Mouse (Mus musculus) layer of hippocampus, postnatal 25 days (tissue): Measurements from ENCODE around the gene Kcns1. TPM values are rescaled to one million over a fixed set of nuclear protein-coding genes. Genes with fewer than 3 reads are reported as not detected.

Experiments
- DNase-seq, 2 experiments: peaks; one replicate each; pipeline ENCODE4 v3.0.0; 2022; ENCODE audit warnings: mixed read lengths in 2 of 2, low spot score in 1 of 2; ENCODE audit errors: extremely low spot score in 1 of 2
- total RNA-seq, 2 experiments: library from RNA; stranded (reverse); gene quantifications; 2 replicates each; pipeline ENCODE4 v1.2.3; 2021

Gene Kcns1
- total RNA-seq, 2 experiments from 2014 or later = 4.4 to 5.0 TPM

DNA sequence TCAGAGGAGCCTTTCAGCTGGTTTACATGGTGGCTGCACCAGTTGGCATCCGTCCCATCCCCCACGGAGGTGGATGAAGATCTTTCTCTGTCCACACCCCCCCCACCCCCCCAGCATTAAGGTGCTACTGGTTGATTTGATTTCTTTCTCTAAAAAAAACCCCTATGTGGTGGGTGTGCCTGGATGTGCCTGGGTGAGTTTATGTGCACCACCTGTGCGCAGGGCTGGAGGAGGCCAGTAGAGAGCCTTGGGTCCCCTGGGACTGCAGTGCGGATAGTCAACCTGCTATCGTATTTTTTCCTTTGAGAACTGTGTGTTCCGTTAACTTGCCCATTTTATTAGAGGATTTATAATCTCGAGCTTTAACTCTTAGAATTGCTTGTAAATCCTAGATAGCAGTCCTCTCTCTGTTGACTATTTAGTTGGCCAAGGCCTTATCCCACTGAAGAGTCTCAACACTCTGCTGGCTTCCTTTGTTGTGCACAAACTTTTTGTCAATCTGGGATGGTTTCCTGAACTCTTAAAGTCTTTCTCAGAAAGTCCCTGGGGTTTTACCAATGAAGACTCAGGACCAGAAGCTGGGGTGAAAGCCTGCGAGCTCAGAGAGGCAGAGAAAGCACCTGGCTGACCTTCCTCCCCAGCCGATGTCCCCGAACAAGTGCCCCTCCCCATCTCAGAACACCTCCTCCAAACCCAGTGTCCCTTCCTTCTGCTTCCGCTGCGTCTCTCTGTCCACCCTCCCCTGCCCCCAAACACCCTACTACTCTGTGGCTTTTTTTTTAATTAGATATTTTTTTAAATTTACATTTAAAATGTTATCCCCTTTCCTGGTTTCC is 42.1 kb downstream of the Kcns1 start:
- DNase-seq = no peak

DNA sequence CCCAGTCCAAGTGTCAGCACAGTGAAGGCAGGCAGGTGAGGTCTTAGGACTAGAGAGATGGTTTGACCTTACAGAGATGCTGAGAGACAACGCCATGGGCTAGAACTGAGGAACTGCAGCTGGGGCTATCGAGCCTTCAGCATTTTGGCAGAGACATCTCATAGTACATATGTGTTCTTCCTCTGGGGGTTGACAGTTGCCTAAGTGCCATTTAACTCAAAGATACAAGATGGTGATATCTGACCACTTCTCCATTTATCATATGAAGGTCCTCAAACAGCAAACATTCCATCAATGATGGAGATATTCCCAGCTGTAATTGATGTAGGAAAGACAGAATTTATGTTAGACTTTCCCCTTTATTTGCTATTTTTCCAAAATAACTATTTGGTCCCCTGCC is 43.6 kb downstream of the Kcns1 start:
- DNase-seq = no peak

DNA sequence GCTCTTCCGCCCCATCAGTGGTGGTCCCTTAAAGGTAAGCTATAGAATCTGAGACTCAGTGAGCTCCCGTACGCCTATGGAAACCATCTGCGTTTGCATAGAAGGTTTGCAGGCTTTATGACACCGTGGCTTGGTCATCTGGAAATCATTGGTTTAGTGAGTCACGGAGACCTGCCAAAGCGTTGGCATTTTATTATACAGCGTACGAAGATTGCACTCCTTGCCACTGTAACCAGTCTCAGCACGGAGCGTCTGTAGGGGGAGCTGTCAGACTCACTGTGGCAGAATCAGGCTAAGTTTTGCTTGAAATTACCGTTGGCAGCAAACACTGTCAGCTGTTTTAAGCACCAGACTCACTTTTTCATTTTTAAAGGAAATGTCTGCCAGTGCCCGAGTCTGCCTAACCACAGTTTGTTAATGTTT is 44.4 kb downstream of the Kcns1 start:
- DNase-seq = peak; percentile 34 to 64

DNA sequence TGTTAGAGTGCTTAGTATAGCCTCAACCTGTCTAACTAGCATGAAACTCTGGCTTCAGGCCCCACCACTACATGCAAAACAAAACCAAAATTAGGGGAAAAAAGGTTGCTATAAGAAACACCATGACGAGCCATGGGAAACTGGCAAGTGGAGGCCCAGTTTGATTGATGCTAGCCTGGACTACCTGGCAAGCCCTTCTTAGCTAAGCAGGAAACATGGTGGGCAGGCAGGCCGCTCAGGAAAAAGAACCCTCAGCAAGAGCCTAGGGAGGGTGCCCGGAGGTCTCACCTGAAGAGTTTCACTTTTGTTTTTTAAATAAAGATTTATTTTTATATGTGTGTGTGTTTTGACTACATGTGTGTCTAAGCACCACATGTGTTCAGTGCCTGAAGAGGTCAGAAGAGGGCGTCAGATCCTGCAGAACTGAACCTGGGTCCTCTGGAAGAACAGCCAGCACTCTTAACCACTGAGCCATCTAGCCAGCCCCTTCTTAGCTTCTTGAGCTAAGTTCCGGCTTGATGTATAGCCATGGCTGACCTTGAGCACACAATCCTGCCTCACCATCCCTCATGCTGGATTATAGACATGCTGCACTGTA is 47.6 kb downstream of the Kcns1 start:
- no peak for DNase-seq

DNA sequence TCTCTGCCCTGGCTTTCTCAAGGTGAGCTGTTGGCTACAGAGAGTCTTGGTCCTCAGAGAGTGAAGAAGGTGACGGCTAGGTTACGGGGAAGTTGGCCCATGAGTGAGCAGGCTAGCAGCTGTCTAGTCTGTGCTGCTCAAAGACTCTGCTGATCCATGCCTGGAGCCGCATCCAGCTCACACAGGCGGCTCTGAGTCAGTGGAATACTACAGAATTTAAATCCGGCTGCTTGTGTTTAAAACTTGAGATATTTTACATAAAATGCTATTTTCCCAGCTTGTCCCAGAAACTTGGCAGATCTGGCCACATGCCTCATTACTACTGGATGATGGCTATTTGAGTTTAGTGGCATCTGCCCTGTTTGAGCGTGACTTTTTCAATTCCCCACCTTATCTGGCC is 51.4 kb downstream of the Kcns1 start:
- no peak for DNase-seq

DNA sequence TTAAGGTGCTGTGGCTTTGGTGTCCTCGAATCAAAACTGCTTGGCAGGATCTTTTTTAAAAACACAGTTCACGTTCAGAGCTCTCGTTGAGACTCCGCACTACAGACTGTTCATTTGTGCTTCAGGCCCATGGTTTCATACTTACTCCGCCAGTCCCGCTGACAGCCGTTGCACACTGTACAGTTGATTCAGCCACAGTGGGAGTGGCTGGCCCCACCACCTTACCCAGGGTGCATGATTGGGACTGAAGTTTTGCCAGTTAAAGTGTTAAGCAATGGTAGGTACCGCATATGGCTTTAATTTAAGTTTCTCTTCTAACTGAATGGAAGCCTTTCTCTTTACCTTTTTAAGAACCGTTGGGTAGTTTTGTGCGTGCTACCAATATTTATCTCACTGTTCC is 55.4 kb downstream of the Kcns1 start:
- DNase-seq = no peak

DNA sequence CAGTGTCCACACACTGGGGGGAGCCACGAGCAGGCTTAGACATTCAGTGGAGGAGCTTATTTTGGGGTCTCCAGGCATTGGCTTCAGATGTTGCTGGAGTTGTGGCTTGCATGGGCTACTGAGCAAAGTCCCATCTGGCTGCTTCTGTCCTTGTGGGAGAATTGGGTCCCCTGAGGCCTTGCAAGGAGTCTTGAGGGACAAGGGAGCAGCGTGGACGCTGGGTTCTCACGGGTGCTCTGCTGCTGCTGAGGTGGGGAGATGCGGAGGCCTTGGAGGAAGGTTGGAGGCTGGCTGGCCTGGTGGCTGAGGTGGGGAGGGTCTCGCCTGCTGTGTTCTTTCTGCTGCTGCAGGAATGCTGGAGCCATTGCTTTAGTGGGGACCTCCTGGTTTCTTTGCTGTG is 56.9 kb downstream of the Kcns1 start:
- DNase-seq = no peak

Other genes starting within 250 kb of the Kcns1 start
- 100 to 1,000 TPM; 506 to 588 TPM for gene Ywhab, start 176.2 kb downstream of the Kcns1 start, total RNA-seq
- 1 to 10 TPM in 1 of 2 experiments, under 1 TPM in 1; 0.32 to 1.3 TPM for gene Pabpc1l, start 145.7 kb downstream of the Kcns1 start, total RNA-seq
- gene Stk4, start 100.8 kb downstream of the Kcns1 start, total RNA-seq = 10 to 100 TPM; 47.8 to 48.6 TPM
- 10 to 100 TPM; 86.8 to 95.2 TPM for gene Tomm34, start 99.9 kb downstream of the Kcns1 start, total RNA-seq
- not detected for gene Wfdc5, start 11.6 kb upstream of the Kcns1 start, total RNA-seq
- gene Wfdc12, start 19.5 kb upstream of the Kcns1 start, total RNA-seq = not detected
- not detected for gene Wfdc15a, start 29.0 kb upstream of the Kcns1 start, total RNA-seq
- gene Wfdc15b, start 50.5 kb upstream of the Kcns1 start, total RNA-seq = not detected
- gene Svs2, start 67.4 kb upstream of the Kcns1 start, total RNA-seq = not detected
- gene Svs3b, start 85.5 kb upstream of the Kcns1 start, total RNA-seq = not detected
- gene Svs4, start 107.3 kb upstream of the Kcns1 start, total RNA-seq = not detected
- not detected for gene Svs3a, start 118.2 kb upstream of the Kcns1 start, total RNA-seq
- gene Svs6, start 145.6 kb upstream of the Kcns1 start, total RNA-seq = not detected
- gene Svs5, start 161.6 kb upstream of the Kcns1 start, total RNA-seq = not detected
- under 1 TPM; 0.59 to 0.68 TPM for gene Slpi, start 218.0 kb upstream of the Kcns1 start, total RNA-seq
- under 1 TPM; 0.34 to 0.45 TPM for gene Rbpjl, start 232.0 kb upstream of the Kcns1 start, total RNA-seq
- gene Matn4, start 234.0 kb upstream of the Kcns1 start, total RNA-seq = 10 to 100 TPM; 13.0 to 17.5 TPM